Mouse (Mus musculus) liver, embryonic 14.5 days (tissue): ENCODE measurements around the gene Armh3. TPM values are rescaled to one million over a fixed set of nuclear protein-coding genes. Genes with fewer than 3 reads are reported as not detected.

Experiments used
- ATAC-seq: fragments of 200-750 bp; cut with Nextera tagmentation; 2 replicates; pipeline ENCODE4 v1.8.0; 2017; ENCODE audit warnings: moderate number of reproducible peaks, mild to moderate bottlenecking, moderate library complexity; ENCODE audit not compliant: insufficient read depth
- DNase-seq, 3 experiments: peaks; one replicate each; pipeline ENCODE4 v3.0.0-alpha.2; 2012 to 2013; ENCODE audit warnings: low read depth in 3 of 3, low spot score in 3 of 3
- H3K27ac ChIP-seq: fragments of 300-500 bp; sonication (generic); 2 replicates; pipeline ENCODE4 v1.5.1; 2014; ENCODE audit warnings: moderate library complexity, mild to moderate bottlenecking, control low read depth, inconsistent platforms
- H3K27me3 ChIP-seq: fragments of 300-500 bp; sonication (generic); 2 replicates; pipeline ENCODE4 v1.6.1; 2014; ENCODE audit warnings: mild to moderate bottlenecking, low read length, moderate library complexity; ENCODE audit not compliant: control insufficient read depth, insufficient read depth
- H3K36me3 ChIP-seq: fragments of 300-500 bp; sonication (generic); replicated peaks from 2 replicates; pipeline ENCODE4 v1.6.1; 2014; ENCODE audit warnings: low read depth; ENCODE audit not compliant: control insufficient read depth, insufficient read depth
- H3K4me1 ChIP-seq, 2 experiments: fragments of 200-500 bp in 1 of 2; fragments of 300-500 bp in 1 of 2; sonication (generic) in 1 of 2; replicated peaks; 2 replicates each; pipeline ENCODE4 v1.6.1; 2012 to 2014; ENCODE audit warnings: antibody characterized with exemption in 1 of 2, inconsistent platforms in 1 of 2, low read length in 1 of 2; ENCODE audit not compliant: control insufficient read depth in 2 of 2, insufficient read depth in 2 of 2
- H3K4me2 ChIP-seq: fragments of 300-500 bp; sonication (generic); 2 replicates; pipeline ENCODE4 v1.6.1; 2014; ENCODE audit warnings: low read depth, mild to moderate bottlenecking, control low read depth, moderate library complexity
- H3K4me3 ChIP-seq, 2 experiments: fragments of 200-500 bp in 1 of 2; fragments of 300-500 bp in 1 of 2; sonication (generic) in 1 of 2; 2 replicates each; pipeline ENCODE4 v1.5.1; 2012 to 2014; ENCODE audit warnings: low read depth in 2 of 2, low read length in 2 of 2, mild to moderate bottlenecking in 2 of 2, control low read depth in 1 of 2, inconsistent platforms in 1 of 2, moderate library complexity in 1 of 2; ENCODE audit not compliant: insufficient read depth in 1 of 2
- H3K9ac ChIP-seq: fragments of 300-500 bp; sonication (generic); replicated peaks from 2 replicates; pipeline ENCODE4 v1.6.1; 2014; ENCODE audit warnings: mild to moderate bottlenecking, control low read depth, moderate library complexity
- H3K9me3 ChIP-seq: fragments of 300-500 bp; sonication (generic); 2 replicates; pipeline ENCODE4 v1.6.1; 2016; ENCODE audit warnings: low read length, mixed read lengths; ENCODE audit not compliant: control insufficient read depth
- CTCF ChIP-seq: IDR thresholded peaks from 2 replicates; pipeline ENCODE4 v1.5.1; 2016; ENCODE audit warnings: antibody characterized with exemption, low read depth, control low read depth
- EP300 ChIP-seq: IDR thresholded peaks from 2 replicates; pipeline ENCODE4 v1.6.1; 2016; ENCODE audit warnings: antibody characterized with exemption, low read depth
- WGBS: fragments of 180-500 bp; shearing (Covaris S2); extraction: QIAGEN DNeasy Blood & Tissue Kit; methylation state at CpG from one replicate; pipeline ENCODE4 v1.1.7; 2014; ENCODE audit not compliant: insufficient replicate concordance; 5-methylcytosine and 5-hydroxymethylcytosine counted together
- polyA plus RNA-seq, 2 experiments: library from polyadenylated mRNA; depleted of rRNA in 1 of 2; stranded (reverse) in 1 of 2; unstranded in 1 of 2; fragments of >200 nt; fragmentation: Nextera tagmentation in 1 of 2; extraction: Ambion mirVana in 1 of 2; gene quantifications; 2 replicates each; pipeline versions ENCODE4 v1.2.1 to v1.2.3; 2012 to 2014

Gene Armh3
- polyA plus RNA-seq, 2 experiments = 2.2 to 2.8 TPM

DNA sequence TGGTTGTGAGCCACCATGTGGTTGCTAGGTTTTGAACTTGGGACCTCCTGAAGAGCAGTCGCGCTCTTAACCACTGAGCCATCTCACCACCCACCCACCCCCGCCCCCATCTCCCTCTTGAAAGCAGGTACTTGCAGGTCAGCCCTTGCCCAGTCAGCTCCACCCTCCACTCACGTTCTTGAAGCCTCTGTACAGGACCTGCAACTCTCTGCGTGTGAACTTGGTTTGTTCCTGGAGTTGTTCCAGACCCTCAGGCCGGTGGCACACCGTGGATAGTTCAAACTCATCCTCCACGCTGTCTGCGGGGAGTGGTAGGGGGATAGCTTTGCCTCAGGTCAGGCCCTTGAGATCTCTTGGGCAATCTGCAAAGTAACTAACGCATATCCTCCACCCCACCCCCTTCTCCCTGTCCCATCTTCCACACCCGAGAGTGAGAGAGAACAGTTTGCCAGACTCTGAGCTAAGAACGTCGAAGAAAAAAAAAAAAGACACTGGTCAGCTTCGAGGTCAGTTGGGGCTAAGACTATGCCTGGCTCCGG lies 202.8 kb downstream of the Armh3 start:
- 33% methylated on average over 15 of the region's 15 CpGs for WGBS
- H3K4me2 ChIP-seq = peak overlapping the region; percentile 42
- no peak for ATAC-seq

DNA sequence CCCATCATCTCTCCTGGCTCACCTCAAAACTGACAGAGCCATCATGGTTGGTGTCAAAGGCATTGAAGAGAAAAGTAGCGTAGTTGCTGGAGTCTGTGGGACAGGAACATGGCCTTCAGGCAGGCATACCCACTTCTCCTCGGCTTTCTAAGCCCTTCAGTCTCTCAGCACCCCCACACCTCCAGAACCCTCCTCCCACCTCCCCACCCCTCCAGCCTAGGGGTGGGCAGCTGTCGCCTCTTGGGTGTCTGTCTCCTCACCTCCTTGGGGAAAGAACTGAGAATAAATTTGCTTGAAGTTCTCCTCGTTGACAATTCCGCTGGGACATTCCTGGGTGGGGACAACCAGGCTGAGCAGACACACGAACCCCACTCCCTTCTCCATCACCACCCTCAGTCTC lies 203.6 kb downstream of the Armh3 start:
- no peaks in the 10 kb centered on the region for H3K27me3 ChIP-seq
- H3K4me2 ChIP-seq = no peak overlapping the region
- no peaks in the 10 kb centered on the region for H3K36me3 ChIP-seq
- TF ChIP-seq EP300 = no peak
- TF ChIP-seq CTCF = no peak
- H3K27ac ChIP-seq = no peak overlapping the region
- H3K9me3 ChIP-seq = no peaks in the 10 kb centered on the region
- ATAC-seq = no peak
- no peak for DNase-seq
- H3K4me1 ChIP-seq = peaks cover 16 to 20% of the 10 kb centered on the region in 2 experiments
- 65% methylated on average over 6 of the region's 6 CpGs for WGBS
- no peak overlapping the region for H3K9ac ChIP-seq
- no peak overlapping the region for H3K4me3 ChIP-seq

More for the DNA sequence above, 202.8 kb downstream of the Armh3 start:
- H3K4me3 ChIP-seq = no peak overlapping the region
- H3K9ac ChIP-seq = no peak overlapping the region
- H3K4me1 ChIP-seq = peaks cover 12 to 14% of the 10 kb centered on the region in 2 experiments
- no peak for DNase-seq
- no peak for TF ChIP-seq EP300
- TF ChIP-seq CTCF = no peak
- H3K27me3 ChIP-seq = no peaks in the 10 kb centered on the region
- H3K27ac ChIP-seq = no peak overlapping the region
- no peaks in the 10 kb centered on the region for H3K36me3 ChIP-seq
- H3K9me3 ChIP-seq = no peaks in the 10 kb centered on the region

DNA sequence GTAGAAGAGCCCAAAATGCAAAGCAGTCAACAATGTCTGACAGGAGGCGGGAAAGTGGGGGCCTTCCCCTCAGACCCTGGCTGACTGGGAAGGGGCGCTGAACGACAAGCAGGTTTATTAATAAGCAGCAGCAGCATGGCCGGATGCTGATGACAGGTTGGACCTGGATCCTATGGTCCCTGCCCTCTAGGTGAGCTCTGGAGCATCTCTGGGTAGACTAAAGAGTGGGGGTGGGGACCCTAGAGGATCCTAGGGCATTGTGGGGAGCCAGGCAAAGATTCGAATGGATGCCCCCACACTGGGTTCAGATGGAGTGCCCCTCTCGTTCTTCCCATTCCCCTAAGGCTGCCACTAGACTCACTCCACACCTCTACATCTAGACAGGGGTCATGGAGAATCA lies 205.9 kb downstream of the Armh3 start:
- H3K4me1 ChIP-seq = peaks cover 16 to 29% of the 10 kb centered on the region in 2 experiments
- no peak overlapping the region for H3K4me2 ChIP-seq
- no peak overlapping the region for H3K9ac ChIP-seq
- 76% methylated on average over 6 of the region's 6 CpGs for WGBS
- no peaks in the 10 kb centered on the region for H3K36me3 ChIP-seq
- ATAC-seq (no peak), DNase-seq (no peak)
- no peaks in the 10 kb centered on the region for H3K9me3 ChIP-seq
- TF ChIP-seq EP300 = no peak
- TF ChIP-seq CTCF = no peak
- no peaks in the 10 kb centered on the region for H3K27me3 ChIP-seq
- no peak overlapping the region for H3K27ac ChIP-seq
- H3K4me3 ChIP-seq = no peak overlapping the region

DNA sequence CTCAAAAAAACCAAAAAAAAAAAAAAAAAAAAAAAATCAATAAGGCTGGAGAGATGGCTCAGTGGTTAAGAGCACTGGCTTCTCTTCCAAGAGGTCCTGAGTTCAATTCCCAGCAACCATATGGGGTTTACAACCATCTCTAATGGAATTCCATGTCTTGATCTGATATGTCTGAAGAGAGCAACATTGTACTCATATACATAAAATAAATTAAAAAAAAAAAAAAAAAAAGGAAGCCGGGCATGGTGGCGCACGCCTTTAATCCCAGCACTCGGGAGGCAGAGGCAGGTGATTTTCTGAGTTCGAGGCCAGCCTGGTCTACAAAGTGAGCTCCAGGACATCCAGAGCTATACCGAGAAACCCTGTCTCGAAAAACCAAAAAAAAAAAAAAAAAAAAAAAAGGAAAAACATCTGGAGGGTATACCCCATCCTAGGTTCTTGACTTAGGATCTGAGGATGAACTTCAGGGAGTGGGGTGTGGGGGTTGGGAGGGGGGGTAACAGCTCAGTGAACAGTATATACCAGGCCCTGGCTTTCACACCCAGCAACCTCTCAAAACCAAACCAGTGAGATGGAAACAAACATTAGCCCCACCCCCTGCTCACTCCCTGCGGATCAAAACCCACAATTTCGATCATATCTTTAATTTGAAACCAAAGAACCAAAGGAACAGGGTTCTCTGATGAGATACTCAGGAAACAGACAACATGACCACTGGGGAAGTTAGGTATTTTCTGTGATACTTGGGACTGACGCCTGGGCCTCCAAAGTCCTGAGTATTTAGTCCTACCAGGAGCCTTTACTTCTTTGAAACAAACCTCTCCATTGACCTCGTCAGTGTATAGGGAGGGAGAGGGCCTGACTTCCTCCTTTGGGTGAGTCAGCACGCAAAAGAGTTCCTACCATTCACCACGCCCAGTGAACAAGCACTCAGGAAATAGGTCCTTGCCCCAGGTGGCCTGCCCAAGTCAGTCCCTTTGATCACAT lies 208.1 kb downstream of the Armh3 start:
- 47% methylated on average over 13 of the region's 13 CpGs for WGBS
- Histone ChIP-seq H3K36me3 (no peaks in the 10 kb centered on the region), H3K4me3 (peak overlapping the region in 1 of 2 experiments; percentile 19; a peak in 1 of 4 replicates), H3K27ac (peak overlapping the region; percentile 97), H3K27me3 (no peaks in the 10 kb centered on the region), H3K4me2 (peak overlapping the region; percentile 61), H3K4me1 (peaks cover 10 to 24% of the 10 kb centered on the region in 2 experiments), H3K9me3 (no peaks in the 10 kb centered on the region), H3K9ac (peak overlapping the region; percentile 28)
- ATAC-seq = peak; percentile 96
- peak; percentile 67 to 84 (median 73) for DNase-seq
- TF ChIP-seq EP300 (peak; percentile 37; the same call in 1 of the 2 replicates), CTCF (no peak)

DNA sequence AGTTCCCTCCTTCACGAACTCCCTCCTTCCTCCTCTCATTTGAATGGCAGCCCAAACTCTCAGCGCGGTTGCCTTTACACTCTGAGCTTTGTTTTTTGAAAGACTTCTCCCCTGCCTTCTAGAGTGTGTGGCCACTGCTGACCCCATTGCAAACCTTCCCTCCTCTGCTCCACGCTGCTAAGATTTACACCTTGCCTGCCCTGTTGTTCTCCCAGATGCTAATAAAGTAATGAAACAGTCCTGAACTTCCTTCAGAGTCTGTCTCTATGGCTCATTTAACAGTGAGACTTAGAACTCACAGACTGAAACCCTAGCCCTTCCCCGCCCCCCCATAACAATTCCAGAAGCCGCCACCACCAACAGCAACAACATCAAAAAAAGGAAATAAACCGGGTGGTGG lies 208.9 kb downstream of the Armh3 start:
- no peak overlapping the region for H3K27ac ChIP-seq
- DNase-seq (no peak), ATAC-seq (no peak)
- H3K4me2 ChIP-seq = no peak overlapping the region
- H3K36me3 ChIP-seq = no peaks in the 10 kb centered on the region
- H3K9me3 ChIP-seq = no peaks in the 10 kb centered on the region
- peaks cover 10 to 24% of the 10 kb centered on the region in 2 experiments for H3K4me1 ChIP-seq
- WGBS = 73% methylated on average over 7 of the region's 7 CpGs
- no peak overlapping the region for H3K9ac ChIP-seq
- no peak overlapping the region for H3K4me3 ChIP-seq
- no peaks in the 10 kb centered on the region for H3K27me3 ChIP-seq
- no peak for TF ChIP-seq CTCF
- no peak for TF ChIP-seq EP300
